Mouse (Mus musculus) layer of hippocampus, adult 8-10 months (tissue): Measurements from ENCODE around the gene Nexmif. TPM values are rescaled to one million over a fixed set of nuclear protein-coding genes. Genes with fewer than 3 reads are reported as not detected.
"Not testable (repeated sequence)": the region's sequence is repeated elsewhere in the genome, so short reads cannot be mapped to it uniquely, and the experiment has no call there.

Source experiments
- DNase-seq, 2 experiments: peaks; one replicate each; pipeline ENCODE4 v3.0.0; 2022; ENCODE audit warnings: low spot score in 2 of 2
- microRNA-seq, 2 experiments: library from miRNA; unstranded; fragments of <30 nt; microRNA quantifications; one replicate each; pipeline ENCODE4 v1.2.0; 2022
- total RNA-seq, 4 experiments: library from RNA; stranded (reverse); gene quantifications; 2 replicates each; pipeline ENCODE4 v1.2.4; 2022

The Nexmif gene
- total RNA-seq = 10 to 100 TPM; 30.5 to 38.7 (median 34.6) TPM

GRCm38 (mm10) chrX:104200736-104201591 lies at the start of gene Nexmif:
TSS of gene Nexmif (minus strand) at chrX:104201185.
- peak; percentile 11 to 39 for DNase-seq

- no peak for DNase-seq
These were observed 7.7 kb upstream of the Nexmif start for GRCm38 (mm10) chrX:104208701-104209100.

GRCm38 (mm10) chrX:104201592-104202139 lies 681 bp upstream of the Nexmif start:
- DNase-seq = no peak

- no peak for DNase-seq
These were observed 623 bp downstream of the Nexmif start for GRCm38 (mm10) chrX:104200388-104200735.

- peak; percentile 6 to 28 for DNase-seq
These were observed 1.2 kb downstream of the Nexmif start for GRCm38 (mm10) chrX:104199611-104200387.

- no peak for DNase-seq
These were observed 1.9 kb downstream of the Nexmif start for GRCm38 (mm10) chrX:104199070-104199469.

GRCm38 (mm10) chrX:104196561-104196960 lies 4.4 kb downstream of the Nexmif start:
- no peak for DNase-seq

GRCm38 (mm10) chrX:104179257-104179656 lies 21.7 kb downstream of the Nexmif start:
- DNase-seq = peak; percentile 3 to 11

- no peak for DNase-seq
These were observed 50.9 kb downstream of the Nexmif start for GRCm38 (mm10) chrX:104150072-104150471.

GRCm38 (mm10) chrX:104115266-104115665 lies 85.7 kb downstream of the Nexmif start:
- not testable (repeated sequence) for DNase-seq

- DNase-seq = no peak
These were observed 86.4 kb downstream of the Nexmif start for GRCm38 (mm10) chrX:104114596-104114995.

- no peak for DNase-seq
These were observed 146.1 kb downstream of the Nexmif start for GRCm38 (mm10) chrX:104054848-104055247.

- DNase-seq = no peak
These were observed 160.7 kb downstream of the Nexmif start for GRCm38 (mm10) chrX:104040276-104040675.

- no peak for DNase-seq
These were observed 167.1 kb downstream of the Nexmif start for GRCm38 (mm10) chrX:104033843-104034242.

GRCm38 (mm10) chrX:104032756-104033155 lies 168.2 kb downstream of the Nexmif start:
- peak in 1 of 2 experiments; percentile 2 for DNase-seq

Small RNA genes lying within 50 kb of the gene (microRNA-seq; reads per million reads assigned to microRNA genes)
- gene Gm24993 = 0 reads per million in 2 experiments
- gene Mir672 = 610 to 644 reads per million in 2 experiments

Other genes with a start within 250 kb of the Nexmif start
- 10 to 100 TPM; 46.5 to 58.4 (median 55.5) TPM for gene Rlim, start 219.9 kb downstream of the Nexmif start, total RNA-seq
- gene Abcb7, start 212.7 kb upstream of the Nexmif start, total RNA-seq = 10 to 100 TPM; 26.5 to 31.2 (median 28.0) TPM